Mouse (Mus musculus) limb, embryonic 13.5 days (tissue): ENCODE data around the gene Otulinl. TPM values are rescaled to one million over a fixed set of nuclear protein-coding genes. Genes with fewer than 3 reads are reported as not detected.

Experiments
- ATAC-seq: fragments of 200-750 bp; cut with Nextera tagmentation; 2 replicates; pipeline ENCODE4 v1.8.0; 2017; ENCODE audit warnings: low read depth, moderate number of reproducible peaks, moderate TSS enrichment; ENCODE audit not compliant: low FRiP score
- H3K27ac ChIP-seq: fragments of 300-500 bp; sonication (generic); 2 replicates; pipeline ENCODE4 v1.5.1; 2015; ENCODE audit warnings: inconsistent platforms, mild to moderate bottlenecking, moderate library complexity
- H3K27me3 ChIP-seq: fragments of 300-500 bp; sonication (generic); 2 replicates; pipeline ENCODE4 v1.6.1; 2015; ENCODE audit warnings: mild to moderate bottlenecking, inconsistent platforms
- H3K36me3 ChIP-seq: fragments of 300-500 bp; sonication (generic); 2 replicates; pipeline ENCODE4 v1.6.1; 2015; ENCODE audit warnings: inconsistent platforms, mild to moderate bottlenecking, moderate library complexity
- H3K4me1 ChIP-seq: fragments of 300-500 bp; sonication (generic); 2 replicates; pipeline ENCODE4 v1.6.1; 2015; ENCODE audit warnings: inconsistent platforms
- H3K4me2 ChIP-seq: fragments of 300-500 bp; sonication (generic); replicated peaks from 2 replicates; pipeline ENCODE4 v1.6.1; 2015; ENCODE audit warnings: inconsistent platforms, mild to moderate bottlenecking, moderate library complexity
- H3K4me3 ChIP-seq: fragments of 300-500 bp; sonication (generic); 2 replicates; pipeline ENCODE4 v1.5.1; 2015; ENCODE audit warnings: moderate library complexity, mild to moderate bottlenecking, inconsistent platforms
- H3K9ac ChIP-seq: fragments of 300-500 bp; sonication (generic); 2 replicates; pipeline ENCODE4 v1.6.1; 2015; ENCODE audit warnings: mild to moderate bottlenecking, inconsistent platforms
- H3K9me3 ChIP-seq: fragments of 300-500 bp; sonication (generic); 2 replicates; pipeline ENCODE4 v1.6.1; 2016; ENCODE audit warnings: inconsistent platforms
- WGBS: fragments of 180-500 bp; shearing (Covaris S2); methylation state at CpG from one replicate; pipeline ENCODE4 v1.1.7; 2015; 5-methylcytosine and 5-hydroxymethylcytosine counted together
- polyA plus RNA-seq: library from polyadenylated mRNA; unstranded; fragments of >200 nt; fragmentation: Nextera tagmentation; extraction: Ambion mirVana; gene quantifications from 2 replicates; pipeline ENCODE4 v1.2.1, GENCODE M21; 2015

Gene Otulinl
- polyA plus RNA-seq, 1 experiment from 2014 or later = 17.2 TPM

DNA sequence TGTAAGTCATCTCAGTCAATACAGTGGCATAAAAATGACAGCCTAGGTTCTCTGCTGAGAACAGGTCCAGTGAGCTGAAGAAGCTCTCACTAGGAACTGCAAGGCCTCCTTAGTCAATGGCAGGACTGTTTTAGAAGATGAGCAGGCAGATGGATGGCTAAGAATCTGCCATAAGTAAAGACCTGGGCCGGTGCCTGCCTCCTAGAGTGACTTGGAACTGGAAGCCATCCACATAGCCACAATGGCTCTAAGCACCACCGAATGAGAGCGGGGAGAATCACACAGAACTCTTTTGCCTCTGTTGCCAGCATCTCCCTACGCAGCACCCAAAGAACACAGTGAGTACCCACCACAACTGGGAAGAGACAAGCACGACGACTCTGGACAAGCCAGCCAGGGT is 3.6 kb downstream of the Otulinl start:
- Histone ChIP-seq H3K4me1 (peaks cover 16% of the 10 kb centered on the region), H3K27me3 (0 out of 2 replicates have a peak, but pooled peaks cover 3% of the 10 kb centered on the region), H3K36me3 (no peaks in the 10 kb centered on the region), H3K27ac (no peak overlapping the region), H3K9me3 (no peaks in the 10 kb centered on the region), H3K9ac (no peak overlapping the region), H3K4me3 (no peak overlapping the region), H3K4me2 (no peak overlapping the region)
- no peak for ATAC-seq
- WGBS = 94% methylated on average over 6 of the region's 6 CpGs

DNA sequence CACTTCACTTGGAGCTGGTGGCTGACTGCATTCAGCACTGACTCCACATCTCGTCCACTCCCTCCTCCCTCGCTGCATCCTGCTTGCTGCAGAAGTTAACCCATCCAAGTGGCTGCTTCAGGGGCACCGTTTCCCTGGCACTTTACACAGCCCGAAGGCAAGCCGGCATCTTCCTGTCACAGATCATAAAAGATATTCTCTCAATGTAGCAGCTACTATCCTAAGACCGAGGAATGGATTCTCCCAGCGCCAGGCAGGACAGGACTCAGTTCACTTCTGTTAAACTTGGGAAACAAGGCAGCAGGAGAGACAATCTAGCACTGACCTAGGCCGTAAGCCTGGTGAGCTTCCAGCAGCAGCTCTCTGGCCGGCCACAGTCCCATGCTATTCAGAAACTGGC is 5.2 kb downstream of the Otulinl start:
- H3K4me2 ChIP-seq = no peak overlapping the region
- H3K9me3 ChIP-seq = no peaks in the 10 kb centered on the region
- H3K4me1 ChIP-seq = peaks cover 12% of the 10 kb centered on the region
- 68% methylated on average over 9 of the region's 9 CpGs for WGBS
- no peak overlapping the region for H3K4me3 ChIP-seq
- 0 out of 2 replicates have a peak, but pooled peaks cover 3% of the 10 kb centered on the region for H3K27me3 ChIP-seq
- H3K36me3 ChIP-seq = no peaks in the 10 kb centered on the region
- H3K27ac ChIP-seq = no peak overlapping the region
- ATAC-seq = no peak
- no peak overlapping the region for H3K9ac ChIP-seq

DNA sequence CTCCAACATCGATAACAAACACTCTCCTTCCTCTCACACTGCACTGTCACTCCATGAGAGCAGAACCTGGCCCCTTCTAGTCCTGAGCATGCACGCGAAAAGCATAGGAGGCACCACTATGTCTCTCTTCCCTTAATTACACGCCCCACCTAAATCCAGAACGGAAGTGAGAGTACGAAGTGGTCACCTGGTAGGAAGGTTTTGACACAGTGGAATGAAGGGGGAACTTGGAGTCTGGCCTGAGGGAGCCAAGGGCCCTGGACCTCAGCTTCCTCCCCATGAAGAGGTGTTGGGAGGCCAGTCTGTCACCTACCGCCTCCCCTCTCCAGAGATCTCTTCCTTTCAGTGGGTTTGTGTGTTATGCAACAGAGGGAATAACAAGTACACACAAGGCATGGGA is 6.3 kb downstream of the Otulinl start:
- no peak for ATAC-seq
- H3K4me1 ChIP-seq = peaks cover 4% of the 10 kb centered on the region; the same call in 1 of the 2 replicates
- H3K9ac ChIP-seq = no peak overlapping the region
- H3K27ac ChIP-seq = no peak overlapping the region
- no peaks in the 10 kb centered on the region for H3K36me3 ChIP-seq
- H3K4me2 ChIP-seq = no peak overlapping the region
- no peaks in the 10 kb centered on the region for H3K27me3 ChIP-seq
- H3K4me3 ChIP-seq = no peak overlapping the region
- WGBS = 88% methylated on average over 7 of the region's 7 CpGs
- H3K9me3 ChIP-seq = no peaks in the 10 kb centered on the region

DNA sequence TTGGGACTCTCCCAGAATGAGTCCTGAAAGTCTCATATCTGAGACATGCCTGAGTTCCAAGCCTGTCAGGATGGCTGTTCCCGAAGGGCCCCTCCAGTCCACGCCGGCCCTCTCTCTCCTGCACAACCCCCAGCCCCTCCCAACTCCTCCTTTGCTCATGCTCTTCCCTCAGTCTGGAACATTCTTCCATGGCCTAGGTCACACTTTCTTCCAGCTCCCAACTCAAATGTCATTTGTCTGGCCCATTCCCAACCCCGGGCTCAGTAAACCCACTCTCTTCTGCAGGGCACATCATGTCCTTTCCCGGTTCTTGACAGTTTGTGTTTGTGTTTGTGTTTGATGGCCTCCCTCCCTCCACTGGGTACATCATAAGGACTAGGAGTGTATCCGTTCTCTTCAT is 7.3 kb downstream of the Otulinl start:
- no peak overlapping the region for H3K27ac ChIP-seq
- no peak overlapping the region for H3K4me3 ChIP-seq
- ATAC-seq = no peak
- WGBS = 83% methylated on average over 6 of the region's 6 CpGs
- no peak overlapping the region for H3K4me2 ChIP-seq
- no peaks in the 10 kb centered on the region for H3K36me3 ChIP-seq
- no peak overlapping the region for H3K9ac ChIP-seq
- 0 out of 2 replicates have a peak, but pooled peaks cover 3% of the 10 kb centered on the region for H3K4me1 ChIP-seq
- H3K27me3 ChIP-seq = no peaks in the 10 kb centered on the region
- no peaks in the 10 kb centered on the region for H3K9me3 ChIP-seq

DNA sequence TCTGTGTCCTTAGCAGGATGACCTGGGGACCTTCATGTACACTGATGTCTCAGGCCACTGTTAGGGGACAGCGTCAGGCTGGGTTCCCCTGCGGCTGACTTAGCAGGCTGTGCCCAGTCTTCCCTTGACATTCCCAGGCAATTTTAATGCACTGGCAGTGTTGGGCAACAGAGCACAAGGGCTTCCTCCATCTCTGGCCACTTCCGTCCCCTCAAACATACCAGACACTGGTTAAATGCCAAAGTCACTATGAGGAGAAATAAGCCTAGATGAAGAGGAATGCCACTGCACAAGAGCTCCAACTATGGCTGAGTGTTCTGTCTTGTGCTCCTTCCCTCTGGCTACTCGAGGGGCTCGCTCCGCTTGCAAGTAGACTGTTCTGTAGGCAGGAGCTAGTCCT is 8.2 kb downstream of the Otulinl start:
- no peaks in the 10 kb centered on the region for H3K9me3 ChIP-seq
- no peaks in the 10 kb centered on the region for H3K27me3 ChIP-seq
- H3K4me2 ChIP-seq = no peak overlapping the region
- 0 out of 2 replicates have a peak, but pooled peaks cover 3% of the 10 kb centered on the region for H3K4me1 ChIP-seq
- H3K36me3 ChIP-seq = no peaks in the 10 kb centered on the region
- ATAC-seq = no peak
- H3K9ac ChIP-seq = no peak overlapping the region
- H3K4me3 ChIP-seq = no peak overlapping the region
- WGBS = 91% methylated on average over 6 of the region's 6 CpGs
- no peak overlapping the region for H3K27ac ChIP-seq

DNA sequence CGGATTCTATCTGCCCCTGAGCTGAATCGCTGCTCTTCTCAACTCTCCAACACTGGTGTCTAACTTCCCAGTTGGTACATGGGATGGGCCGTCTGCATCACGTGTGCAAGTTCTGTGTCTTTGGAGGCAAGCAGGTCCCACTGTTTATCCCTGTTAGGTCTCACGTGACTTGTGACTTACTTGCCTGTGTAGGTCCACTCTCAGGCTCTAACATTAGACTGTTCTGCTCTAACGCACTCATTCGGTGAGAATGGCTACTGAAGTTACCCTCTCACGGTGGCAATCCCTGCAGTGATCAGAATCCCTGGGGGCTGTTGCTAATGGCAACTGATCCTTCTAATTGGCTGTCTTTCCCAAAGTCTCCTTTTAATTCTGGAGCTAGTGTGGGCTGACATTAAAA is 9.1 kb downstream of the Otulinl start:
- ATAC-seq = no peak
- Histone ChIP-seq H3K4me2 (no peak overlapping the region), H3K27me3 (no peaks in the 10 kb centered on the region), H3K4me3 (no peak overlapping the region), H3K36me3 (no peaks in the 10 kb centered on the region), H3K9me3 (no peaks in the 10 kb centered on the region), H3K27ac (no peak overlapping the region), H3K4me1 (0 out of 2 replicates have a peak, but pooled peaks cover 3% of the 10 kb centered on the region), H3K9ac (no peak overlapping the region)
- 71% methylated on average over 8 of the region's 8 CpGs for WGBS

DNA sequence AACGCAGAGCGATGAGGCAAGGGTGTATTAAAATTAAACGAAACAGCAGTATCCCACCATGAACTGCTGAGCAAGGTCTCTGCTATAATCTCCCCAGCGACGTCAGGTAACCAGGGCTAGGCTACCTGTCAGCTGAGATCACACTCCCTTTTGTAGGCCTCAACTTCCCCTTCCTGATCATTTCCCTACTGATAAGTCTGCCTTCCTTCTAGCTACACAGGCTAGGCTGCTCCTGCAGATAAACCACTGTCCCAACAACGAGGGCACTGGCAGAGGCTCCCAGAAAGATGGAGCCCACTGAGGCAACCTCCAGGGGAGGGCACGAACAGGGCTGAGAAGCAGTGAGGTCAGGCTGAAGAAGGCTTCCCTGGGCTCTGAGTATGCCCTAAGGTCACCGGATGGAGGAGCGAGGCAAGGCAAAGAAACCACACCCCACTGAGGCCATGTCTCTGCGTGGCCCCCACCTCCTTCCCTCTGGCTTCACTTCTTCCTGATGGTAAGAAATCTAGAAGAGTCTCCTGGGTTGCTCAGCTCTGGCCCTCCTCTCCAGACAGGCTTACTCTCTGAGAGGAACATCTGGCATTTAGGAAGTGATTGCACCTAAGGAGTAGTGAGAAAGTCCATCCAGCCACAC is 9.7 kb downstream of the Otulinl start:
- Histone ChIP-seq H3K9ac (no peak overlapping the region), H3K4me1 (0 out of 2 replicates have a peak, but pooled peaks cover 3% of the 10 kb centered on the region), H3K4me2 (no peak overlapping the region), H3K9me3 (no peaks in the 10 kb centered on the region), H3K36me3 (no peaks in the 10 kb centered on the region), H3K27me3 (no peaks in the 10 kb centered on the region), H3K27ac (no peak overlapping the region), H3K4me3 (no peak overlapping the region)
- ATAC-seq = no peak
- 93% methylated on average over 10 of the region's 10 CpGs for WGBS

DNA sequence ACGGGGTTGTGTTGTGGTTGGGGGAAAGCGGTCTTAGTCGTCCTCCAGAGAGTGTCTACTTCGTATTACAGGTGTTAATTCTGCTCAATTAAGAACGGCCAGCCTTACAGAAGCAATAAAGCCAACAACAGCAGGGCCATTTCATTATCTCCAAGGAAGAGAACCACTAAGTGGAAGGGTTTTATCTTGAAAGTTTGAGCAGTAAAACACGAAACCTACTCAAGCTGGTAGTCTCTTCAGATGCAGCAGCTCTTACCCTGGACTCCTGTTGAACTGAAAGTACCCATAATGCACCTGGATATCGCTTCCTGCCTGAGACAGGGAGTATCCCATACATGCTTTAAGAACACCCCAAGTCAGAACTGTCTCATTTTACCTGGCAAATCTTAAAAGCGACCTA is 10.7 kb downstream of the Otulinl start:
- H3K36me3 ChIP-seq = no peaks in the 10 kb centered on the region
- no peak overlapping the region for H3K4me2 ChIP-seq
- H3K27ac ChIP-seq = no peak overlapping the region
- no peak overlapping the region for H3K4me3 ChIP-seq
- H3K9me3 ChIP-seq = no peaks in the 10 kb centered on the region
- peaks cover under 1% of the 10 kb centered on the region for H3K4me1 ChIP-seq
- no peaks in the 10 kb centered on the region for H3K27me3 ChIP-seq
- ATAC-seq = no peak
- H3K9ac ChIP-seq = no peak overlapping the region
- WGBS = 62% methylated on average over 8 of the region's 8 CpGs

DNA sequence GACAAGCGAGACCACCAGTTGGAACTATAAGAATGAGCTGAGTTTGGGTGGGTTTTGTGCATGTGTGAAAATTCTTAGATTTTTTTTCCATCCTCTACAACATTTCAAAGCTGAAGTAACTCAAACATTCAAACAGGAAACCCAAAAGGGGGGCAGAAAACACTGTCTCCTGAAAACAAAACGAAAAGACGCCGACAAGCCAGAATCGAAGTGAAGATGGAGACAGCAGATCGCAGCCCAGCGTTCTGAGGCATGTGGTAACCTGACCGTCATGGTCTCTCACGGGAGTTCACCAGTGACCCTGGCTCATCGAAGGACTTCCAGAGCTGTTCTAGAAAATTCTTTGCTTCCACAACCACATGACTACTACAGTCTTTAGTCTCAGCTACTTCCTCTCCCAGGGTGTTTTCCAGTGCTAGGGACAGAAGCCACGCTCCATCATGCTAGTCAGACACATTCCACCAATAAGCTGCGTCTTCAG is 11.4 kb downstream of the Otulinl start:
- Histone ChIP-seq H3K4me1 (peaks cover 8% of the 10 kb centered on the region), H3K27ac (no peak overlapping the region), H3K9me3 (no peaks in the 10 kb centered on the region), H3K36me3 (no peaks in the 10 kb centered on the region), H3K4me2 (no peak overlapping the region), H3K4me3 (no peak overlapping the region), H3K9ac (no peak overlapping the region), H3K27me3 (no peaks in the 10 kb centered on the region)
- no peak for ATAC-seq
- WGBS = 81% methylated on average over 12 of the region's 12 CpGs

DNA sequence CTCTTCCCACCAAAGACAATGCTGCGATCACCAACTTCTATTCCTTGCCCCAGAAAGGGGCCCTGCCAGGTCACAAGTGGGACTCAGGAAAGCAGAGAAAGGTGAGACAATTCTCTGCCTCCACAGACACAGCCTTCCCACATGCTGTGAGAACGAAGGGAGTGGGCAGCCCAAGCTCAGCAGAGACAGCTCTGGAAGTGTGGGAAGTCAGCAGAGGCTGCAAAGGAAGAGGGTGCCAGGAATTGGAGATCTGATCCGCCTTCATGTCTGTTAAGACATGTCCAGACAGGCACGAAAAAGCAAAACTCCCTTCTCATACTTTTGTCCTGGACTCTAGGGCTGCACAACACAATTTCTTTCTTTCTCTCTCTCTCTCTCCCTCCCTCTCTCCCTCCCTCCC is 12.1 kb downstream of the Otulinl start:
- Histone ChIP-seq H3K27me3 (no peaks in the 10 kb centered on the region), H3K9ac (no peak overlapping the region), H3K9me3 (no peaks in the 10 kb centered on the region), H3K36me3 (no peaks in the 10 kb centered on the region), H3K27ac (no peak overlapping the region), H3K4me3 (no peak overlapping the region), H3K4me1 (peaks cover 8% of the 10 kb centered on the region), H3K4me2 (no peak overlapping the region)
- WGBS = 72% methylated on average over 4 of the region's 4 CpGs
- no peak for ATAC-seq

DNA sequence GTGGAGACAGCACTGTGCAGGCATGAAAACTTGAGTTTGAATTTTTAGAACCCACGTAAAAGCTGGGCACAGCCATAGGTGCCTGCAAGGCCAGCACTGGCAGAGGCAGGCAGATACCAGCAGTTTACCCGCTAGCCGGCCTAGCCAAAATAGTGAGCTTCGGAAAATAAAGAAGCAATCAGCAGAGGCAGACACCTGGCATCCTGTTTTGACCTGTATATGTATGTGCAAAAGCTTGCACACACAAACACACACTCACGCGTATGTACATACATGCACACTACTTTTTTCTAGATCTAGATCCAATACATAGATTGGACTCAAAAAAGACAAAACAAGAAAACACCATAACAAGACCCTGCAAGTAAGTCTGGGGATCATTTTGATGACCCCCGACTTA is 12.8 kb downstream of the Otulinl start:
- Histone ChIP-seq H3K27ac (no peak overlapping the region), H3K4me3 (no peak overlapping the region), H3K4me2 (no peak overlapping the region), H3K36me3 (peaks cover 4% of the 10 kb centered on the region; the same call in 1 of the 2 replicates), H3K9me3 (no peaks in the 10 kb centered on the region), H3K27me3 (no peaks in the 10 kb centered on the region), H3K9ac (no peak overlapping the region), H3K4me1 (peaks cover 8% of the 10 kb centered on the region)
- ATAC-seq = no peak
- 90% methylated on average over 7 of the region's 7 CpGs for WGBS

DNA sequence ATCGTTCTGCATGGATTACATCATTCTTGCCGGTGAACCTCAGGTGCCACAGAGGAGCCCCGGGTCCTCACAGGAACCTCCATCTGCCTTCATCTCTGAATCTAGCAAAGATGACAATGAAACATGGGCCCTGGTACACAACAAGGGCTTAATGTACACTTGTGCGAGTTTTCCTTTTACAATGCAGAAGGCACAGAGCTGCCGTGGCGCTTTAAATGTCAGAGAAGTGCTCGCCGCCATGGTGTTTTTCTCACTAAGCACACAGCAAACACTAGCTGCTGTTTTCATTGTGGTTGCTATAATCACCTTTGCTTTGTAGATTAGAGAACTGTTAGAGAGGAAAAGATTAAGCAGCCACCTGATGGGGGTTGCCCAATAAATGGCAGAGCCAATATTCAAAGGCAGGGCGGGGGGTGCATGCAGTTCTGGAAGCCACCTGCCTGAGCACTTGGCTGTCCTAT is 13.3 kb downstream of the Otulinl start:
- H3K9ac ChIP-seq = no peak overlapping the region
- H3K9me3 ChIP-seq = no peaks in the 10 kb centered on the region
- H3K4me3 ChIP-seq = no peak overlapping the region
- H3K27me3 ChIP-seq = no peaks in the 10 kb centered on the region
- peaks cover 8% of the 10 kb centered on the region for H3K4me1 ChIP-seq
- 76% methylated on average over 9 of the region's 9 CpGs for WGBS
- H3K4me2 ChIP-seq = no peak overlapping the region
- H3K36me3 ChIP-seq = peaks cover 4% of the 10 kb centered on the region; the same call in 1 of the 2 replicates
- H3K27ac ChIP-seq = no peak overlapping the region
- ATAC-seq = no peak
